Mouse (Mus musculus): ENCODE measurements around the gene Timm50.

DNA sequence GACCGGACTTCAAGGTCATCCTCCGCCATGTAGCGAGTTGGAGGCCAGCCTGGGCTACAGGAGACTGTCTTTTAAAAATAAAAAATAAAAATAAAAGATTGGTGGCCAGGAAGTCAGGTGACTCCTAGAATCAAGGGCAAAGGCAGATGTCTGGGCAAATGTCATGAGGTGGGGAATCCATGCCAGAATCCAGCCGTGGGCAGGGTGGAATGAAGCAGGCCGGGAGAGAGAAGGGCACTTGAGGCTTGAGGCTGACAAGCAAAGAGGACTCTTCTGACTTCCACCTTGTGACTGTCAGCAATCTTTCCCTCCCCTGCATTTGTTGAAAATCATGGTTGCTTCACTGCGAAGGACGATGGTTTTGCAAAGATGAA is 33.6 kb downstream of the Timm50 start:
- TF ChIP-seq CTCF (IDR thresholded peaks at IDR 0.05) (no peak), EP300 (IDR thresholded peaks at IDR 0.05) (no peak)

Data from lung, postnatal 0 days (tissue).